35 mouse cellular contexts compared by ENCODE assay signal in genomic region chr12:117725011-117725410, GRCm38 (mm10).
"Had no signal": no experiment of that assay in that cellular context is flagged by ENCODE, and none has a peak within 500 bp of the region (broad histone marks: within the 10 kb centered on the region; RNA-seq: fewer than 3 reads in every experiment).

No protein-coding gene starts in this region.

- DNase-seq: heart, adult 2 months; heart, postnatal 10 days; heart, postnatal 14 days; heart, postnatal 36 days; heart, postnatal 4 days; kidney, adult 11 months; kidney, adult 18-20 months; kidney, adult 2 months; kidney, adult 8-10 months; kidney, adult 9 months; kidney, postnatal 10 days; kidney, postnatal 14 days; kidney, postnatal 25 days; kidney, postnatal 36 days; kidney, postnatal 4 days; layer of hippocampus, adult 9-11 months; layer of hippocampus, postnatal 36 days had no signal

- H3K27ac ChIP-seq: heart, adult 2 months; heart, embryonic 10.5 days; heart, embryonic 13.5 days; heart, embryonic 15.5 days; hindbrain, embryonic 10.5 days; hindbrain, embryonic 12.5 days; hindbrain, embryonic 13.5 days; hindbrain, embryonic 14.5 days; hindbrain, embryonic 15.5 days; hindbrain, postnatal 0 days; intestine, embryonic 15.5 days; kidney, embryonic 15.5 days; kidney, postnatal 0 days had no signal

- H3K9ac ChIP-seq: heart, embryonic 12.5 days; heart, embryonic 13.5 days; heart, embryonic 15.5 days; hindbrain, embryonic 12.5 days; hindbrain, embryonic 13.5 days; hindbrain, embryonic 14.5 days; hindbrain, embryonic 15.5 days; intestine, embryonic 15.5 days; kidney, embryonic 15.5 days had no signal

- ATAC-seq: hindbrain, embryonic 16.5 days; hindbrain, postnatal 0 days; inflammation-experienced regulatory T-cells, adult 6 months; intestine, embryonic 15.5 days; intestine, embryonic 16.5 days; intestine, postnatal 0 days had no signal

- H3K4me2 ChIP-seq: heart, embryonic 11.5 days; heart, embryonic 12.5 days; heart, embryonic 13.5 days; heart, embryonic 15.5 days; hindbrain, embryonic 12.5 days; hindbrain, embryonic 13.5 days; hindbrain, embryonic 14.5 days; hindbrain, embryonic 15.5 days; intestine, embryonic 15.5 days; kidney, embryonic 15.5 days had no signal

- H3K4me3 ChIP-seq: heart, adult 2 months; heart, embryonic 10.5 days; heart, embryonic 12.5 days; heart, embryonic 13.5 days; heart, embryonic 15.5 days; hindbrain, embryonic 10.5 days; hindbrain, embryonic 12.5 days; hindbrain, embryonic 13.5 days; hindbrain, embryonic 15.5 days; intestine, embryonic 15.5 days; kidney, embryonic 15.5 days had no signal

- H3K9me3 ChIP-seq: heart, embryonic 10.5 days; heart, embryonic 12.5 days; heart, embryonic 13.5 days; heart, embryonic 15.5 days; hindbrain, embryonic 10.5 days; hindbrain, embryonic 12.5 days; hindbrain, embryonic 13.5 days; hindbrain, embryonic 15.5 days; intestine, embryonic 15.5 days; kidney, embryonic 15.5 days had no signal

- H3K27me3 ChIP-seq: heart, embryonic 12.5 days; heart, embryonic 13.5 days; heart, embryonic 15.5 days; hindbrain, embryonic 12.5 days; hindbrain, embryonic 13.5 days; hindbrain, embryonic 15.5 days; intestine, embryonic 15.5 days; kidney, embryonic 15.5 days had no signal

- H3K36me3 ChIP-seq: heart, embryonic 15.5 days; intestine, embryonic 15.5 days had no signal
